Mouse (Mus musculus) liver, embryonic 14.5 days (tissue): ENCODE data around the gene Stx8. TPM values are rescaled to one million over a fixed set of nuclear protein-coding genes. Genes with fewer than 3 reads are reported as not detected.

Experiments
- ATAC-seq: fragments of 200-750 bp; cut with Nextera tagmentation; 2 replicates; pipeline ENCODE4 v1.8.0; 2017; ENCODE audit warnings: moderate number of reproducible peaks, mild to moderate bottlenecking, moderate library complexity; ENCODE audit not compliant: insufficient read depth
- DNase-seq, 3 experiments: peaks; one replicate each; pipeline ENCODE4 v3.0.0-alpha.2; 2012 to 2013; ENCODE audit warnings: low read depth in 3 of 3, low spot score in 3 of 3
- H3K27ac ChIP-seq: fragments of 300-500 bp; sonication (generic); 2 replicates; pipeline ENCODE4 v1.5.1; 2014; ENCODE audit warnings: moderate library complexity, mild to moderate bottlenecking, control low read depth, inconsistent platforms
- H3K27me3 ChIP-seq: fragments of 300-500 bp; sonication (generic); 2 replicates; pipeline ENCODE4 v1.6.1; 2014; ENCODE audit warnings: mild to moderate bottlenecking, low read length, moderate library complexity; ENCODE audit not compliant: control insufficient read depth, insufficient read depth
- H3K36me3 ChIP-seq: fragments of 300-500 bp; sonication (generic); replicated peaks from 2 replicates; pipeline ENCODE4 v1.6.1; 2014; ENCODE audit warnings: low read depth; ENCODE audit not compliant: control insufficient read depth, insufficient read depth
- H3K4me1 ChIP-seq, 2 experiments: fragments of 200-500 bp in 1 of 2; fragments of 300-500 bp in 1 of 2; sonication (generic) in 1 of 2; replicated peaks; 2 replicates each; pipeline ENCODE4 v1.6.1; 2012 to 2014; ENCODE audit warnings: antibody characterized with exemption in 1 of 2, inconsistent platforms in 1 of 2, low read length in 1 of 2; ENCODE audit not compliant: control insufficient read depth in 2 of 2, insufficient read depth in 2 of 2
- H3K4me2 ChIP-seq: fragments of 300-500 bp; sonication (generic); 2 replicates; pipeline ENCODE4 v1.6.1; 2014; ENCODE audit warnings: low read depth, mild to moderate bottlenecking, control low read depth, moderate library complexity
- H3K4me3 ChIP-seq, 2 experiments: fragments of 200-500 bp in 1 of 2; fragments of 300-500 bp in 1 of 2; sonication (generic) in 1 of 2; 2 replicates each; pipeline ENCODE4 v1.5.1; 2012 to 2014; ENCODE audit warnings: low read depth in 2 of 2, low read length in 2 of 2, mild to moderate bottlenecking in 2 of 2, control low read depth in 1 of 2, inconsistent platforms in 1 of 2, moderate library complexity in 1 of 2; ENCODE audit not compliant: insufficient read depth in 1 of 2
- H3K9ac ChIP-seq: fragments of 300-500 bp; sonication (generic); replicated peaks from 2 replicates; pipeline ENCODE4 v1.6.1; 2014; ENCODE audit warnings: mild to moderate bottlenecking, control low read depth, moderate library complexity
- H3K9me3 ChIP-seq: fragments of 300-500 bp; sonication (generic); 2 replicates; pipeline ENCODE4 v1.6.1; 2016; ENCODE audit warnings: low read length, mixed read lengths; ENCODE audit not compliant: control insufficient read depth
- CTCF ChIP-seq: IDR thresholded peaks from 2 replicates; pipeline ENCODE4 v1.5.1; 2016; ENCODE audit warnings: antibody characterized with exemption, low read depth, control low read depth
- EP300 ChIP-seq: IDR thresholded peaks from 2 replicates; pipeline ENCODE4 v1.6.1; 2016; ENCODE audit warnings: antibody characterized with exemption, low read depth
- WGBS: fragments of 180-500 bp; shearing (Covaris S2); extraction: QIAGEN DNeasy Blood & Tissue Kit; methylation state at CpG from one replicate; pipeline ENCODE4 v1.1.7; 2014; ENCODE audit not compliant: insufficient replicate concordance; 5-methylcytosine and 5-hydroxymethylcytosine counted together
- polyA plus RNA-seq, 2 experiments: library from polyadenylated mRNA; depleted of rRNA in 1 of 2; stranded (reverse) in 1 of 2; unstranded in 1 of 2; fragments of >200 nt; fragmentation: Nextera tagmentation in 1 of 2; extraction: Ambion mirVana in 1 of 2; gene quantifications; 2 replicates each; pipeline versions ENCODE4 v1.2.1 to v1.2.3; 2012 to 2014

The Stx8 gene
- polyA plus RNA-seq, 2 experiments = 8.1 to 24.5 TPM

DNA sequence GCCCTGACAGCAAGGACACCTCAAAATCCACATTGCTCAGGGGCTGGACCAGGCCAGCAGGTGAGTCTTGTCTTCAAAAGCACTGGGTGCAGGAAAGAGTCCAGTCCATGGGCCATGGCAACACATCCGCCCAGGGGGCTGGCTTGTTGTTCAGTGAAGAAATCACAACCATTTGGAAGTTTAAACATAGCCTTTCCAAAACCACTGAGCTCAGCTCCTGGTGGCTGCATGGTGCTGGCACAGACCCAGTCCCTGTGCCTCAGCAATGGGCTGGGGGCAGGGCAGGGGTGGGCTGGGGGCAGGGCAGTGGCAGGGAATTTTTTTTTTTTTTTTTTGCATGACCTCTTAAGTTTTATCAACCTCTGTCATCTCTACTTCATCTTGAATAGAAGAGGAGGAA is 242.6 kb downstream of the Stx8 start:
- no peaks in the 10 kb centered on the region for H3K36me3 ChIP-seq
- WGBS = 59% methylated on average over 1 of the region's 1 CpGs
- DNase-seq = no peak
- no peaks in the 10 kb centered on the region for H3K9me3 ChIP-seq
- no peak overlapping the region for H3K9ac ChIP-seq
- no peak overlapping the region for H3K4me2 ChIP-seq
- ATAC-seq = no peak
- H3K27me3 ChIP-seq = no peaks in the 10 kb centered on the region
- no peak overlapping the region for H3K4me3 ChIP-seq
- no peaks in the 10 kb centered on the region for H3K4me1 ChIP-seq
- TF ChIP-seq EP300 = no peak
- no peak overlapping the region for H3K27ac ChIP-seq

GRCm38 (mm10) chr11:68209506-68209905 is 243.5 kb downstream of the Stx8 start:
- WGBS = 25% methylated on average over 4 of the region's 4 CpGs
- no peak overlapping the region for H3K9ac ChIP-seq
- DNase-seq = no peak
- no peaks in the 10 kb centered on the region for H3K36me3 ChIP-seq
- TF ChIP-seq EP300 = no peak
- no peak for TF ChIP-seq CTCF
- H3K27ac ChIP-seq = no peak overlapping the region
- no peaks in the 10 kb centered on the region for H3K27me3 ChIP-seq
- no peak for ATAC-seq
- H3K4me3 ChIP-seq = no peak overlapping the region
- no peak overlapping the region for H3K4me2 ChIP-seq
- no peaks in the 10 kb centered on the region for H3K4me1 ChIP-seq
- H3K9me3 ChIP-seq = no peaks in the 10 kb centered on the region

DNA sequence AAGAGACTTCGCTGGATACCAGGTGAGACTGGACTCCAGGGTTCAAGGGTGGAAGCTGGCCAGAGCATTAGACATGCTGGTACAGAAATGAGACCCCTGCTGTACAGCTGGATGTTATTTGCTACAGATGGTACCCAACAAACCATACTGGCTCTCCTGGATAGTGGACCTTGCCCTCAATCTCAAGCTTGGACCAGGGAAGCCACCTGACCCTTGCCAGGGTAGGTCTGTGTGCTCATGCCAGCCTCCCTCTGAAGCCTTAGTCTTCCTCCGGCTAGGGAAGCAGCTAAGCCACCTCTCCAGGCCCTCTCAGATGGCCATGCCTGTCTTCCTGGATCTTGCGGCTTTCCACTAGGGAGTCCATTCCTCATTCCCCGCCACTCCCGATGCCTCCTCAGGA is 244.7 kb downstream of the Stx8 start:
- Histone ChIP-seq H3K27ac (no peak overlapping the region), H3K9ac (no peak overlapping the region), H3K27me3 (no peaks in the 10 kb centered on the region), H3K4me3 (no peak overlapping the region), H3K4me1 (no peaks in the 10 kb centered on the region), H3K9me3 (no peaks in the 10 kb centered on the region), H3K4me2 (no peak overlapping the region), H3K36me3 (no peaks in the 10 kb centered on the region)
- 69% methylated on average over 5 of the region's 5 CpGs for WGBS
- no peak for TF ChIP-seq EP300
- TF ChIP-seq CTCF = no peak
- ATAC-seq = no peak
- DNase-seq = no peak

- ATAC-seq (no peak), DNase-seq (peak in 1 of 3 experiments; percentile 3)
- WGBS = 44% methylated on average over 8 of the region's 8 CpGs
- Histone ChIP-seq H3K27me3 (no peaks in the 10 kb centered on the region), H3K9ac (no peak overlapping the region), H3K36me3 (no peaks in the 10 kb centered on the region), H3K4me1 (no peaks in the 10 kb centered on the region), H3K9me3 (no peaks in the 10 kb centered on the region), H3K27ac (no peak overlapping the region), H3K4me2 (no peak overlapping the region), H3K4me3 (no peak overlapping the region)
- TF ChIP-seq EP300 (no peak), CTCF (peak; percentile 46)
These were observed 246.1 kb downstream of the Stx8 start for GRCm38 (mm10) chr11:68211924-68212578.

- no peaks in the 10 kb centered on the region for H3K27me3 ChIP-seq
- no peak overlapping the region for H3K4me2 ChIP-seq
- no peak for ATAC-seq
- no peaks in the 10 kb centered on the region for H3K36me3 ChIP-seq
- no peak for TF ChIP-seq CTCF
- TF ChIP-seq EP300 = no peak
- no peak for DNase-seq
- H3K4me3 ChIP-seq = no peak overlapping the region
- H3K9me3 ChIP-seq = no peaks in the 10 kb centered on the region
- WGBS = 37% methylated on average over 3 of the region's 3 CpGs
- H3K4me1 ChIP-seq = no peaks in the 10 kb centered on the region
- H3K27ac ChIP-seq = no peak overlapping the region
- no peak overlapping the region for H3K9ac ChIP-seq
These were observed 247.9 kb downstream of the Stx8 start for GRCm38 (mm10) chr11:68213896-68214295.
